Mouse (Mus musculus) brain, embryonic 14.5 days (tissue): ENCODE measurements around the gene D930048N14Rik.
"Not testable (repeated sequence)": the region's sequence is repeated elsewhere in the genome, so short reads cannot be mapped to it uniquely, and the experiment has no call there.

Experiments used
- CTCF ChIP-seq: fragments of 200-500 bp; IDR thresholded peaks from 2 replicates; pipeline ENCODE4 v1.5.1; 2012; ENCODE audit warnings: inconsistent platforms, mild to moderate bottlenecking, moderate library complexity, borderline replicate concordance; ENCODE audit not compliant: insufficient read depth, insufficient read length; ENCODE audit errors: extremely low read depth
- POLR2A ChIP-seq: fragments of 200-500 bp; IDR thresholded peaks from 2 replicates; pipeline ENCODE4 v1.6.1; 2012; ENCODE audit warnings: mild to moderate bottlenecking, inconsistent platforms, borderline replicate concordance; ENCODE audit not compliant: poor library complexity, insufficient read depth, insufficient read length, severe bottlenecking; ENCODE audit errors: extremely low read depth

DNA sequence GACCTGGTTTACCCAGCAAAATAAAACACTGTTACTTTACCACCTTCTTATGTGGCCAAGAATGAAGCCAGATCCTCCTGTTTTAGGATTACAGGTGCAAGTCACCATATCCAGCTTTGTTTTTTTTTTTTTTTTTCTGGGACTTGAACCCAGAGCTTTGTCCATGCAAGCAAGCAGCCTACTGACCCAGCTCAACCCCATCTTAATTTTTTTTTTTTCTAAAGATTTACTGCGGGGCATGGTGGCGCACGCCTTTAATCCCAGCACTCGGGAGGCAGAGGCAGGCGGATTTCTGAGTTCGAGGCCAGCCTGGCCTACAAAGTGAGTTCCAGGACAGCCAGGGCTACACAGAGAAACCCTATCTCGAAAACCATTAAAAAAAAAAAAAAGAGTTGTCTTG, 34.6 kb upstream of the D930048N14Rik start:
- TF ChIP-seq CTCF, POLR2A: not testable (repeated sequence)
